Mouse (Mus musculus): ENCODE measurements at regions not wholly inside any gene's neighbourhood (a gene's known extent, or its start where the extent isn't known, plus 50 kb on each side); places are given as distances from the start of the nearest gene placed in this dataset.

DNA sequence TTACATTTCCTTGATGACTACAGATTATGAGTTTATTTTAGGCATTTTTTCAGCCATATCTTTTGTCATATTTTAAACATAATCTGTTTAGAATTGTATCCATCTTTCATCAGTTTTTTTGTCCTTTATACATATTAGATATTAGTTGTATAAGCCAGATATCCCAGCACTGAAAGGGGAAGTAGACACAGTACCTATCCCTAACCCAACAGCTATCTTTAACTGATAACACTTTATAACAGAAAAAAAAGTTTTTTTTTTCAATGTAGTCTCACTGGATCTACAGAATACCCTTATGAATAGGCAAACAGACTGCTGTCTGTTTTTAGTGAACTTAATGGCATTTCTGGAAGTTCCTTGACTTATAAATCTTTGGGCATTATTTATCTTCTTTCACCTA, 1152.1 kb upstream of the Fam98a start:
- no peaks in the 10 kb centered on the region for H3K27me3 ChIP-seq (ENCODE audit: insufficient read depth, low read length)
- TF ChIP-seq CTCF (conservative IDR thresholded peaks at IDR 0.05; ENCODE audit: low read length) (no peak), POU5F1 (IDR thresholded peaks at IDR 0.05; ENCODE audit: borderline replicate concordance, low read length) (no peak), NANOG (IDR thresholded peaks at IDR 0.05; ENCODE audit: borderline replicate concordance, low read length) (no peak)
- H3K4me1 ChIP-seq (replicated peaks; ENCODE audit: low read depth, low read length): no peaks in the 10 kb centered on the region
- no peak overlapping the region for H3K4me3 ChIP-seq (replicated peaks; ENCODE audit: low read length)
- H3K9me3 ChIP-seq (ENCODE audit: low read length): no peaks in the 10 kb centered on the region
- H3K36me3 ChIP-seq (ENCODE audit: insufficient read depth, low read length): no peaks in the 10 kb centered on the region

DNA sequence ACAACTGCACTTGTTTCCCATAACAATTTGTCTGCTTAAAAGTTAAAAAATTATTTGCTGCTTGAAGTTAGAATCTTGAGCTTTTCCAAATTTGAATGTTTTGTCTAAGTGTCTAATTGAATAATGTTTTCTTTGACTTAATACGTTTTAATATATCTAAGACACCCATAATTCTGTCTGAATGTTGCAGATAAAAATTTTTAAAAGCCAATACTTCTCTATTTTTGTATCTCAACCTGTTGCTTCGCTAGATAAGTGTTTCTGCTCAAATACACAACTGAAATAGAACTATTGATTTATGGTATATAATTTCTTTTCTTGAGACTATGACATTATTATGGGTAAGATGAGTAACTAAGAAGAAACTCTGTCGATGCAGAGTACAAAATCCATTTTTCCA, 1144.5 kb upstream of the Fam98a start:
- H3K27me3 ChIP-seq (ENCODE audit: insufficient read depth, low read length): no peaks in the 10 kb centered on the region
- H3K4me3 ChIP-seq (replicated peaks; ENCODE audit: low read length): no peak overlapping the region
- no peaks in the 10 kb centered on the region for H3K9me3 ChIP-seq (ENCODE audit: low read length)
- H3K4me1 ChIP-seq (replicated peaks; ENCODE audit: low read depth, low read length): no peaks in the 10 kb centered on the region
- TF ChIP-seq CTCF (conservative IDR thresholded peaks at IDR 0.05; ENCODE audit: low read length) (no peak), NANOG (IDR thresholded peaks at IDR 0.05; ENCODE audit: borderline replicate concordance, low read length) (no peak), POU5F1 (IDR thresholded peaks at IDR 0.05; ENCODE audit: borderline replicate concordance, low read length) (no peak)
- no peaks in the 10 kb centered on the region for H3K36me3 ChIP-seq (ENCODE audit: insufficient read depth, low read length)

DNA sequence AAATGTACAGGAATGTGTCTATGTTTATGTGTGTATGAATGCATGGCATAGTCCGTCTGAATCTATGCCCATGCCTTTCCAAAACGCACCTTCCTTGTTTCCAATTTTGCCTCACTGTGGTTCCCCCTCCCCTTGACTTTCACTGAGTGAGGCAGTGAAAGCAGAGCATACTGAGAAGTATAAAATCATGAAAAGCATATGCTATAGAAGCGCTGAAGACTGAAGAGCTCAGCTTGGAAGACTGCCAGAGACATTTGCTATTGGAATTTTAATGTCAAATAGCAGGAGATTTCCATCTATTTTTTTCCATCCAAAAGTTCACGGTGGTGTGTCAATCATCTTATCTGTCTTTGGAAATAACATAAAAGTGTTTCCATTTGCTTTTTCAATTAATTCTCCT, 1106.3 kb upstream of the Fam98a start:
- Histone ChIP-seq H3K36me3 (ENCODE audit: insufficient read depth, low read length) (no peaks in the 10 kb centered on the region), H3K4me1 (replicated peaks; ENCODE audit: low read depth, low read length) (no peaks in the 10 kb centered on the region), H3K9me3 (ENCODE audit: low read length) (no peaks in the 10 kb centered on the region), H3K27me3 (ENCODE audit: insufficient read depth, low read length) (no peaks in the 10 kb centered on the region), H3K4me3 (replicated peaks; ENCODE audit: low read length) (no peak overlapping the region)
- TF ChIP-seq POU5F1 (IDR thresholded peaks at IDR 0.05; ENCODE audit: borderline replicate concordance, low read length) (no peak), CTCF (conservative IDR thresholded peaks at IDR 0.05; ENCODE audit: low read length) (no peak), NANOG (IDR thresholded peaks at IDR 0.05; ENCODE audit: borderline replicate concordance, low read length) (no peak)

DNA sequence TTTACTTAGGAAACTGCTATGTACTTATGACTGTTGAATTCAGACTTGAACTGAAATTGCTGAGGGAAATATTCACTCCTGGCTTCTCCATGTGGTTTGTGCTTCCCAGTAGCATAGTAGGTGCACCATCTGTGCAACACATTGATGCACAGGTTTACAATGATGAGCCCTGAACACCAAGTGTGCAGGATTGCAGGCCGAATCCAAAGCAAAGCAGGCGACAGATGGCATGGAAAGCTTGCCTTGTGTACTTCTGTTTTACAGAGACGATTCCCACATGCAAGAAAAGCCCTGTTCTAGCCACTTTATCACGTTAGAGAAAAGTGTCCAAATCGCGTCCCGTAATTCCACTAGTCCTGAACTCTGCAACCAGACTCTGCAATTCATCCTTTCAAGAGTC, 1074.2 kb upstream of the Fam98a start:
- H3K27me3 ChIP-seq (ENCODE audit: insufficient read depth, low read length): no peaks in the 10 kb centered on the region
- TF ChIP-seq NANOG (IDR thresholded peaks at IDR 0.05; ENCODE audit: borderline replicate concordance, low read length): no peak
- no peak for TF ChIP-seq CTCF (conservative IDR thresholded peaks at IDR 0.05; ENCODE audit: low read length)
- no peak for TF ChIP-seq POU5F1 (IDR thresholded peaks at IDR 0.05; ENCODE audit: borderline replicate concordance, low read length)
- no peaks in the 10 kb centered on the region for H3K36me3 ChIP-seq (ENCODE audit: insufficient read depth, low read length)
- H3K4me1 ChIP-seq (replicated peaks; ENCODE audit: low read depth, low read length): no peaks in the 10 kb centered on the region
- H3K4me3 ChIP-seq (replicated peaks; ENCODE audit: low read length): no peak overlapping the region
- H3K9me3 ChIP-seq (ENCODE audit: low read length): no peaks in the 10 kb centered on the region

DNA sequence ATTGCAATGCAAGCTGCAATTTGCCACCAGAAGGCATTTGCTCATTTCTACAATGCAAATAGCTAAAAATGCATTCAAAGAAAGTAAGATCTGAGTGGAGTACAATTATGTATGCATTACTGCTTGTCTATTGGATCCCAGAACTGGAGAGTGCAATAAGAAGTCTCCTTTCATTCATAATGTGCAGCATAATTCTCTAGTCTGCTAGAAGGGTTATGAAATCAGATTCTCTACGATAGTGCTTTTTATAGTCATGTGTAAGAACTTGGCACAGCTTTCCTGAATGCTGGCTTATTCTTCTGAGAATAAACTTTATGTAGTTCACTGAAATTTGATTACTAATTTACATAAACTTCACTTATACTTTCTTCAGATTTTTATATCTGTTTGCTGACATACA, 1053.5 kb upstream of the Fam98a start:
- Histone ChIP-seq H3K27me3 (ENCODE audit: insufficient read depth, low read length) (no peaks in the 10 kb centered on the region), H3K9me3 (ENCODE audit: low read length) (peaks cover 7% of the 10 kb centered on the region; the same call in 1 of the 2 replicates), H3K4me1 (replicated peaks; ENCODE audit: low read depth, low read length) (no peaks in the 10 kb centered on the region), H3K4me3 (replicated peaks; ENCODE audit: low read length) (no peak overlapping the region), H3K36me3 (ENCODE audit: insufficient read depth, low read length) (no peaks in the 10 kb centered on the region)
- TF ChIP-seq NANOG (IDR thresholded peaks at IDR 0.05; ENCODE audit: borderline replicate concordance, low read length): no peak
- no peak for TF ChIP-seq POU5F1 (IDR thresholded peaks at IDR 0.05; ENCODE audit: borderline replicate concordance, low read length)
- TF ChIP-seq CTCF (conservative IDR thresholded peaks at IDR 0.05; ENCODE audit: low read length): no peak

DNA sequence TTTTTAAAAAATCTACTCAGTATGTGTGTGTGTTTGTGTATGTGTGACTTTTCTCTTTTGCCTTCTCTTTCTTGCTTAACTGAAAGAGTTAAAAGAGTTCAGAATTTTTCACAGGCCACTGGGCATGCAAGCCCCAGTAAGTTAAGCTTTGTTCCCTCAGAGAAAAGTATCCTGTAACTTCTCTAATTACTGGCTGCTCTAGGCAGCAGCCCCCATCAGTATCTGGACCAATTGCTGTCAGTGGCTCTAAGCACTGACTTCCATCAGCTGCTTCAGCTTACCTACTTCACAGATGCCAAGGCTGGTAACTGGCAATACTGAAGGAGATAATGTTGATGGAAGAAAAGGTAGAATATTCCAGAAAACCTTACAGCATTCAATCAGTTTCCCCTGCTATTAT, 1026.6 kb upstream of the Fam98a start:
- no peak for TF ChIP-seq POU5F1 (IDR thresholded peaks at IDR 0.05; ENCODE audit: borderline replicate concordance, low read length)
- TF ChIP-seq CTCF (conservative IDR thresholded peaks at IDR 0.05; ENCODE audit: low read length): no peak
- TF ChIP-seq NANOG (IDR thresholded peaks at IDR 0.05; ENCODE audit: borderline replicate concordance, low read length): no peak
- H3K27me3 ChIP-seq (ENCODE audit: insufficient read depth, low read length): no peaks in the 10 kb centered on the region
- no peaks in the 10 kb centered on the region for H3K36me3 ChIP-seq (ENCODE audit: insufficient read depth, low read length)
- no peaks in the 10 kb centered on the region for H3K9me3 ChIP-seq (ENCODE audit: low read length)
- no peak overlapping the region for H3K4me3 ChIP-seq (replicated peaks; ENCODE audit: low read length)
- H3K4me1 ChIP-seq (replicated peaks; ENCODE audit: low read depth, low read length): no peaks in the 10 kb centered on the region

DNA sequence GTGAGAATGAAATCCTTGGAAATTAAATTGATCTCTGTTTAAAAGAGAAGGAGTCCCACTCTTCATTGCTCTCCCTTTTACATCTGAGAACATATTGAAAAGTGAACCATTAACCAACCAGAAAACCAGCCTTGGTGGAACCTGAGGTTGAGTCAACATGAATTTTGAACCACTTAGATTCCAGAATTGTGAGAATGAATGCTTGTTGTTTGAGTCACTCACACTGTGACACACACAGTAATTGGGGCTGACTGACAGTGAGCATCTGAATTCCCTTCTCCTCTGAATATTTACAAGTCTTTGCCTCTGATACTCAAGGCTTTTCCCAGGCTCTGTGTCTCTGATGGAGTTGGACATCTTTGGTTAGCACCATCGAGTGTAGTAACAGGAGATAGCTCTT, 1008.0 kb upstream of the Fam98a start:
- Histone ChIP-seq H3K36me3 (ENCODE audit: insufficient read depth, low read length) (no peaks in the 10 kb centered on the region), H3K4me1 (replicated peaks; ENCODE audit: low read depth, low read length) (no peaks in the 10 kb centered on the region), H3K27me3 (ENCODE audit: insufficient read depth, low read length) (no peaks in the 10 kb centered on the region), H3K9me3 (ENCODE audit: low read length) (no peaks in the 10 kb centered on the region), H3K4me3 (replicated peaks; ENCODE audit: low read length) (no peak overlapping the region)
- no peak for TF ChIP-seq POU5F1 (IDR thresholded peaks at IDR 0.05; ENCODE audit: borderline replicate concordance, low read length)
- TF ChIP-seq NANOG (IDR thresholded peaks at IDR 0.05; ENCODE audit: borderline replicate concordance, low read length): no peak
- TF ChIP-seq CTCF (conservative IDR thresholded peaks at IDR 0.05; ENCODE audit: low read length): no peak

DNA sequence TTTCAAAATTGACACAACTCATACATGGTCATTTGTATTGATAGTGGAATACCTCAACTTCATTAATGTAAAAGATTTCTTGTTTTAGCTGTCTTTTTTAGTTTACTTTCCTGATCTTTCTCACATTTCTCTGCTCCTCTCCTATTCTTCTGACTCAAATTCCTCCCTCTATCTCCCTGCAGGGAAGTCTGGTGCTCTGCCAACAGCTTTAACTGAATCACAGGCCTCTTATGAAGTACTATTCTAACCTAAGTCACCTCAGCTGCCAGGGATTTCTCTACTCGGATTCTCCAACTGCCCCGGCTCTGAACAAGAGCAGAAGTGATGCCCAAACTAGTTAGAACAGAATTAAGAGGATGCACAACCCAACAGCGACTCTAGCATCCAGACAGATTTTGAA, 993.8 kb upstream of the Fam98a start:
- no peaks in the 10 kb centered on the region for H3K27me3 ChIP-seq (ENCODE audit: insufficient read depth, low read length)

DNA sequence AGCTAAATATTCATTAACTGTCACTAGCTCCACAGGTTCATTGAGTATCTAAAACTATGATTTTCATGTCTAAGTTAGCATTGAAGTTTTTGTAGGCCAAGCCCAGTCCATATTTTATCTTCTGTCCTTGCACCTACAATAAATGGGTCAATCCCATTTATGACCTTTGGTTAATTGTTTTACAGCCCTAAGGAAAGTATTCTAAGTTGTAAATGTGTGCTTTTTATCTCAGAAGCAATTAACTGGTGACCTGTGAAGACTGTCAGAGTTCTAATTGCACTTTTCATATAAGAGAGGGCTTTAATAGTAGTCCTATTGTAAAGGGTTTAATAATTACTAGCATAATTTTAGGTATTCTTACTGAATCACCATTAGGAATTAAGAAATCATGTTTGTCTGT, 984.0 kb upstream of the Fam98a start:
- H3K4me3 ChIP-seq (replicated peaks; ENCODE audit: low read length): no peak overlapping the region
- no peak for TF ChIP-seq POU5F1 (IDR thresholded peaks at IDR 0.05; ENCODE audit: borderline replicate concordance, low read length)
- TF ChIP-seq NANOG (IDR thresholded peaks at IDR 0.05; ENCODE audit: borderline replicate concordance, low read length): no peak
- TF ChIP-seq CTCF (conservative IDR thresholded peaks at IDR 0.05; ENCODE audit: low read length): no peak
- H3K27me3 ChIP-seq (ENCODE audit: insufficient read depth, low read length): no peaks in the 10 kb centered on the region
- no peaks in the 10 kb centered on the region for H3K36me3 ChIP-seq (ENCODE audit: insufficient read depth, low read length)
- no peaks in the 10 kb centered on the region for H3K9me3 ChIP-seq (ENCODE audit: low read length)
- H3K4me1 ChIP-seq (replicated peaks; ENCODE audit: low read depth, low read length): no peaks in the 10 kb centered on the region

More for the DNA sequence above, 993.8 kb upstream of the Fam98a start:
- Histone ChIP-seq H3K36me3 (ENCODE audit: insufficient read depth, low read length) (no peaks in the 10 kb centered on the region), H3K4me3 (replicated peaks; ENCODE audit: low read length) (no peak overlapping the region), H3K9me3 (ENCODE audit: low read length) (no peaks in the 10 kb centered on the region), H3K4me1 (replicated peaks; ENCODE audit: low read depth, low read length) (no peaks in the 10 kb centered on the region)
- TF ChIP-seq POU5F1 (IDR thresholded peaks at IDR 0.05; ENCODE audit: borderline replicate concordance, low read length) (no peak), CTCF (conservative IDR thresholded peaks at IDR 0.05; ENCODE audit: low read length) (no peak), NANOG (IDR thresholded peaks at IDR 0.05; ENCODE audit: borderline replicate concordance, low read length) (no peak)

Measured in E14TG2a.4 (cell line).